Mouse (Mus musculus) heart, adult 8-10 months (tissue): ENCODE data around the gene Bud13. TPM values are rescaled to one million over a fixed set of nuclear protein-coding genes. Genes with fewer than 3 reads are reported as not detected.
"Not testable (repeated sequence)": the region's sequence is repeated elsewhere in the genome, so short reads cannot be mapped to it uniquely, and the experiment has no call there.

Experiments used
- DNase-seq: peaks from one replicate; pipeline ENCODE4 v3.0.0; 2022; ENCODE audit warnings: low spot score
- total RNA-seq, 4 experiments: library from RNA; stranded (reverse); gene quantifications; 2 replicates each; pipeline ENCODE4 v1.2.4; 2022

Gene Bud13
- total RNA-seq, 4 experiments from 2014 or later: 6.6 to 9.0 (median 8.6) TPM

- DNase-seq: no peak
Observed at GRCm38 (mm10) chr9:46302142-46302541, 19.3 kb downstream of the Bud13 start.

GRCm38 (mm10) chr9:46309121-46309520, 26.3 kb downstream of the Bud13 start:
- no peak for DNase-seq

GRCm38 (mm10) chr9:46314507-46314906, 31.7 kb downstream of the Bud13 start:
- DNase-seq: peak; percentile 61

DNA sequence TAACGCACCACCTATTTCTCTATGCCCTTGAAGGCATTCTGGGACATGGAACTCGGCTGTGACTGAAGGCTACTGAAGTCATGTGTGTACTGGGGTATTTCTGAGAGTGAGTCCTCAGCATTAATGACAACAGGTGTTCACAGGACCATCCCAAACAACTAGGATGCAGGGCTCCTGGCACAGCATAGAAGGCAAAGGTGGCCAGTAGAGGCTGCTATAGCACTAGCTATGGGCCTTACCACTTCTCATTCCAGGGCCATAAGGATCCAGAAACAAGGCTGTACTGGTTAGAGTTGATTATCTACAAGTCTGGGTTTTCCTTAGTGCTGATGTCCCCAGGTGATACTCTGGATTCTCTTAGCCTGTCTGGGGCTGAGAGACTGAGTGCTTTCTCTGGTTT, 32.1 kb downstream of the Bud13 start:
- DNase-seq: no peak

- no peak for DNase-seq
Observed at GRCm38 (mm10) chr9:46315807-46316365, 33.1 kb downstream of the Bud13 start.

GRCm38 (mm10) chr9:46316388-46316787, 33.6 kb downstream of the Bud13 start:
- DNase-seq: no peak

DNA sequence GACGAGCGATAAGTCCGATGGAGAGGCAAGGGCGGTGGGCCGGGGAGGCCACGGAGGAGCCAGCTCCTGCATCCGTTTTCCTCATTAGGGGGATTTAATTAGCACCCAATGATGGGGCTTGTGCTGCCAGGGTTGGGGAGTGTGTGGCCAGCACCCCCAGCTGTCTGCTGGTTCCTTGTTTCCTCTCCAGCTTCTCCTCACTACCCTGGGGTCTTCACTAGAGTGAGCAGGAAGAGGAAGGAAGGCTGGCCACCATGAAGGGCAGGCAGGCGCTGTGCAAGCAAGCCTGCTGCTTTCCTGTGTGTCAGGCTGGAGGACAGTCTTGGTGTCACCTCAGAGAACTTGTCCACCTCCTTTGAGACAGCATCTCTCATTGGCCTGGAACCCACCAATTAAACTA, 34.1 kb downstream of the Bud13 start:
- DNase-seq: no peak

- DNase-seq: no peak
Observed at GRCm38 (mm10) chr9:46317957-46318356, 35.1 kb downstream of the Bud13 start.

DNA sequence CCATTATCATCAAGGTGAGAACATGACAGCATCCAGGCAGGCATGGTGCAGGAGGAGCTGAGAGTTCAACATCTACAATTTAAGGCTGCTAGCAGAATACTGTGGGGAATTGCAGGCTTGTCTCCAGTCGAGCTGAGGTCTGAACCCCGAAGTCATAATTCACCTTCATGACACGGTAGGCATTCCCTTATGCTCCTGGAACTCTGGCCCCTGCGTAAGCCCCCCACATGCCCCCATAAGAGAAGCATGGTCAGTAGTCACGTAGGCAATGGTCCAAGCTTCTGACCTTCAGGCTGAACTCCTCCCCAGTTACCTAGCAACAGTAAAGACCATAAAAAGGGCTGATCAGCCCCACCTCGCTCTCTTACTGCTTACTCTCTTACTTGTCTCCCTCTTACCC, 37.1 kb downstream of the Bud13 start, which contains the start of gene 4931429L15Rik:
TSS of gene 4931429L15Rik (minus strand) at position 101 of the 400 bp plus-strand sequence.
- not testable (repeated sequence) for DNase-seq

- no peak for DNase-seq
Observed at GRCm38 (mm10) chr9:46320461-46320860, 37.7 kb downstream of the Bud13 start.

GRCm38 (mm10) chr9:46326694-46327405, 44.0 kb downstream of the Bud13 start:
- no peak for DNase-seq

GRCm38 (mm10) chr9:46327706-46328571, 45.1 kb downstream of the Bud13 start:
- DNase-seq: no peak

DNA sequence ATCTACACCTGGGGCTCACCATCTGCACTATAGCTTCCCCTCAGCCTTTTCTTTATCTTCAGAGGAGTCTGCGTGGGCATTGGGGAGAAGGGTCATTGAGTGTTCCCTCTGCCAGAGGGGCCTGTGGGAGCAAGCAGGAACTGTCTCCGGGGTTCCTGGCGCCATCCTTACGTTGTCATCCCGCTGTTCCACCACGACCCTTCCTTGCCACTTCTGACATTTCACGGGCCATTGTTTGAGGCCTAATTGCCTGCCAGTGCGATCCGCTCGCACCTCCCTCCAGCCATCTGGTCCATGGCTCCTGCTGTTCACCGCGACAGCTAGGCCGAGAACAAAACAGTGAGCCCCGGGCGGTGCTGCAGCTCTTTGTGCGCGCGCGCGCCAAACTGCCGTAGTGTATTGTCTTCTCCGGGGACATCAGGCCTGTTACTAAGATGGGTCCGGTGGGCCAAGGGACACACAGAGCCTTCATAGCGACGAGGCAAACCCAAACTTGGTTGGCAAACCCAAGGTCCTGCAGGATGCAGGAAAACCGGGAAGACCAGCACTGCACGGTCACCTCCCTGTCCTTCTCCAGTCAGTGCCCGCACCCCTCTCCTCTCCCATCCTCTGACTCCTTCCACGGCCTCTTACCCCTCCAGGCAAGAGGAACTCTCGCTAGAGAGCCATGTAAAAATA, 45.9 kb downstream of the Bud13 start:
- no peak for DNase-seq

DNA sequence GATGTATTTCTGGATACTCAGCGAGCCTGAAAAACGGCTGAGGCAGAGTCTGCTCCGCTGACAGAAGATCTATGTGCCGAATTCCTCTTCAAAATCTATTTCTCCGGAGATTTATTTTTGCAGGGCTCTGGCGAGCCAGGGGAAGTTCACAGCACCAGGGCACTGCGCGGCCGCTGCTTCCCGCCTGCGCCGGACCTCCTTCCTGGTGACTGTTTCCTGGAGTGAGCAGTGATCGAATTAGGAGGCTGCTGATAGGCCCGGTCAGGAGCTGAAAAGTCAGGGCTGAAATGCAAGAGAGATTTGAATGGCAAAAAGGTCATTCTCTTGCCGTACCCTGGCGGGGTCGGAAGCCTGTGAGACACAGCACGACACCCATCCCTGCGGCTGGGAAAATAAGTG, 46.4 kb downstream of the Bud13 start:
- DNase-seq: no peak

DNA sequence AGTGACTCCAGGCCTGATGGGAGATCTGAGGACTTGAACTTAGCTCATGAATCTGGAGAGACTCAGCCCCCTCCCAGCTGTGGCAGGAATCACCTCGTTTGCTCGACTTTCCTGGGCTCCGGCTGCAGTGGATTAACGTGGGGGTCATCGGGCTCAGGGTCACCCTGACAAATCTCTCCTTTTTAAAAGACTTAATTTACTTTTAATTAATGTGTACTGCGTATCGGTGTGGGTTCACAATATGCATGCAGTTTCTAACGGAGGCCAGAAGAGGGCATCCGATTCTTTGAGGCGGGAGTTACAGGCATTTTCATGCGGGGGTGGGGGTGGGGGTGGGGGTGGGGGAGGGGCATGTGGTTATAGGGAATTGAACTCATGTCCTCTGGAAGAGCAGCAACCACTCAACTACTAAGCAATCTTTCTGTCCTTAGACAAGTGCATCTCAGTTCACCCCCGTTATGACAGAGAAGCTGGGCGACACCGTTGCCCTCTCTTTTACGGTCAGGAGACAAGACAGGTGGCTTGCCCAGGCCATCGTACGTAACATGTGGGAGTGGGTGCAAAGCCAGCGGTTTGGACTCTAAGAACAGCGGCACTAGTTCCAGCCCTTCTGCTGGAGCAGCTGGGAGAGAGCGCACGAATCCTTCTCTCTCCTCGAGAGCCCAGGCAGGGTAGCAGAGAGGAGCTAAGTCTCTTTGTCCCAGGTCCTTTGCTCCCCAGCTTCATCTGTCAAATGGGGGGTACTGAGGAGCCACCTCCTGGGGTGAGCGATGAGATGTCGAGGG, 47.2 kb downstream of the Bud13 start:
- no peak for DNase-seq

DNA sequence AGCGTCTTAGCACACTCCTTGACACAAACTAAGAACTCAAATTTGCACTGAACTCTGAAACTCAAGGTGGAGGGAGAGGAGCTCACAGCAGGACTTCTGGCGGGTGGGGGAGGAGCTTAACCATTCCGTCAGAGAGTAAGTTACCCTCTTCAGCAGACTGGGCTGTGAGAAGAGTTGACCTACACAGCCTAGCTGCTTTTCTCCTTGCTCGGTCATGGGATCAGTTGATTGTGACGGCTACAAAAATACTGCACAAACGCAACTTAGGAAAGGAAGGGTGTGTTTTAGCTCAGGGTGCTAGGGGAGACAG, 47.7 kb downstream of the Bud13 start:
- DNase-seq: no peak

DNA sequence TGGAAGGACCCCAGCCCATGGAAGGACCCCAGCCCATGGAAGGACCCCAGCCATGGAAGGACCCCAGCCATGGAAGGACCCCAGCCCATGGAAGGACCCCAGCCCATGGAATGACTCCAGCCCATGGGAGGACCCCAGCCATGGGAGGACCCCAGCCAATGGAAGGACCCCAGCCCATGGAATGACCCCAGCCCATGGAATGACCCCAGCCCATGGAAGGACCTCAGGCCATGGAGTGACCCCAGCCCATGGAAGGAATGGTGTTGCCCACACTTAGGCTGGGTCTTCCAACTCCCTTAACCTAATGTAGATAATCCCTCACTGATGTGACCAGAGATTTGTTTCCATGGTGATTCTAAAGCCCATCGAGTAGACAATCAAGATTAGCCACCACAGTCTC, 48.5 kb downstream of the Bud13 start:
- no peak for DNase-seq

DNA sequence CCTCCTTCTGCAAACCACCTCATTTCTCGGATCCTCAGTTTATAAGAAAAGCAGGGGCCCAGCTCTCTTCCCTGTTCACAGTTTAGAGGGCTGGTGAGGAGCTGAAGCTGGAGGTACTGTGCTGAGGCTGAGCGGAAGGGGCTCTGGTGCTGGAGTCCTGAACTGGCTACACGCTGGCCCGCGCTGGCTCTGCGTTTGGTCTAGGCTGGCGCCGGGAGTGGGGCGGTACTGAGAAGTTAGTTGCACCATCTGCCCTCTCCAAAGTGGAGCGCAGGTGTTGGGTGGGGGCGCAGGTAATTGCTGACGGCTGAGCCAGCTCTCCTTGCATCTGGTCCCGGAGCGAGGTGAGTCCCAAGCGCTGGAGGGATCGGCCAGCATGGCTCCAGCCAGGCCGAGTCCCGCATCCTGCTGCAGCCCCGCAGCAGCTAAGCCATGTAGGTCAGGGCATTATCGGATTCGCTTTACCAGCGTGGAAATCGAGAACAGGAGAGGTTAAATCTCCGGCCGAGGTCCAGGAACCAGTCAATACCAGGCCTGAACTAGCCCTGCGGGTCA, 51.7 kb downstream of the Bud13 start:
- no peak for DNase-seq

DNA sequence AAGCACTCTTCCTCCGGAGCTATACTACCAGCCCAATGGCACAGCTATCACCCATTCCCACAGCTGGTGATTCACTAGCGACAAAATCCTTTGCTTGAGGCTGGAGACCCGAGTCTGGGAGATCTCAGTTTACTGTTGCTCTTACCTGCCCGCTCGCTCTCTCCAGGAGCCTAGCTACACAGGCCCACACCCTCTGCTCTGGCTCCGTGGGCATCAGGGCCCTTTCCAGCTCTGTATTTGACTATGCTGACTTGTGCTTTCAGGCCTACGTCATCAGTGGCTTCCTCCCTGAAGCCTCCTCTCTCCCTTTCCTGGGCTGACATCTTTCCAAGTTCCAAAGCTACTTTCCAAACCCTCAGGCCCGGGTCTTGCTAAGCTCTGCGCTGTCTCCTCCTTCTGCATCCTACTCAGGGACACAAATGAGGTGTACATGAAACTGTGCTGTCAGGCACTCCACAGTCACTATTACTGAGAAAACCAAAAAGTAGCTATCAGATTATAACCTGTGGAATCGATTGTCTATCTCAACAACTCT, 52.7 kb downstream of the Bud13 start:
- DNase-seq: no peak

- not testable (repeated sequence) for DNase-seq
Observed at GRCm38 (mm10) chr9:46336294-46336693, 53.5 kb downstream of the Bud13 start.

DNA sequence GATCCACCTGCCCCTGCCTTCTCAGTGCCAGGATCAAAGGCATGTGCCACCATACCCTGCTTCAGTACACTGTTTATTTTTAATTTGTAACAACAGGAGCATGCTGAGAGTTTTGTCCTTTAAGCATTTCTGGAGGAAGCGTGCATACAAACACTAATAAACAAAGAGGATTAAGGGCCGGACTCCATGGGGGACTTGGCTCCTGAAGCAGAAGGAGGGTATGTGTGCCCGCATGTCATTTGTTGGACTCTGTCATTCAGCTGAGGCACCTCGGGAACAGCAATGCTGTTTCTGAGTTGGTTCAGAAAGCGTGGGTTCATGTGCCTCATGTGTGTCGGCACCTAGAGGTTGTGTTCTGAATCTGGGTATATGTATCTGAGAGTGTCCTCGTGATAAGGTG, 54.5 kb downstream of the Bud13 start:
- no peak for DNase-seq
